Mouse (Mus musculus) forebrain, postnatal 0 days (tissue): ENCODE results near the gene Cd53. TPM values are rescaled to one million over a fixed set of nuclear protein-coding genes. Genes with fewer than 3 reads are reported as not detected.
A peak's percentile ranks its signal among the peaks of the same experiment; 100 is the strongest.

Experiments used
- ATAC-seq: fragments of 200-750 bp; cut with Nextera tagmentation; 2 replicates; pipeline ENCODE4 v1.8.0; 2017; ENCODE audit warnings: mild to moderate bottlenecking, moderate library complexity
- DNase-seq: peaks from one replicate; pipeline ENCODE4 v3.0.0-alpha.2; 2015
- H3K27ac ChIP-seq: fragments of 300-500 bp; sonication (generic); 2 replicates; pipeline ENCODE4 v1.5.1; 2014; ENCODE audit warnings: low read depth, mild to moderate bottlenecking, antibody characterized with exemption, low read length, moderate library complexity, mixed read lengths
- H3K27me3 ChIP-seq: fragments of 300-500 bp; sonication (generic); 2 replicates; pipeline ENCODE4 v1.6.1; 2014; ENCODE audit warnings: mild to moderate bottlenecking, low read length, mixed read lengths; ENCODE audit not compliant: insufficient read depth
- H3K36me3 ChIP-seq: fragments of 300-500 bp; sonication (generic); 2 replicates; pipeline ENCODE4 v1.6.1; 2014; ENCODE audit warnings: mild to moderate bottlenecking, moderate library complexity; ENCODE audit not compliant: insufficient read depth
- H3K4me1 ChIP-seq: fragments of 300-500 bp; sonication (generic); 2 replicates; pipeline ENCODE4 v1.6.1; 2014; ENCODE audit warnings: antibody characterized with exemption; ENCODE audit not compliant: insufficient read depth
- H3K4me2 ChIP-seq: fragments of 300-500 bp; sonication (generic); 2 replicates; pipeline ENCODE4 v1.6.1; 2014; ENCODE audit warnings: low read depth, mild to moderate bottlenecking, moderate library complexity
- H3K4me3 ChIP-seq: fragments of 300-500 bp; sonication (generic); 2 replicates; pipeline ENCODE4 v1.5.1; 2014; ENCODE audit warnings: low read depth, low read length, mixed read lengths
- H3K9ac ChIP-seq: fragments of 300-500 bp; sonication (generic); 2 replicates; pipeline ENCODE4 v1.6.1; 2014; ENCODE audit warnings: mild to moderate bottlenecking
- H3K9me3 ChIP-seq: fragments of 300-500 bp; sonication (generic); 2 replicates; pipeline ENCODE4 v1.6.1; 2016; ENCODE audit warnings: low read length
- CTCF ChIP-seq: sonication (generic); IDR thresholded peaks from 2 replicates; pipeline ENCODE4 v1.5.1; 2016; ENCODE audit warnings: antibody characterized with exemption, control low read depth, low read depth
- WGBS: fragments of 180-500 bp; shearing (Covaris S2); extraction: QIAGEN DNeasy Blood & Tissue Kit; methylation state at CpG from one replicate; pipeline ENCODE4 v1.1.7; 2014; 5-methylcytosine and 5-hydroxymethylcytosine counted together
- polyA plus RNA-seq: library from polyadenylated mRNA; unstranded; fragments of >200 nt; fragmentation: Nextera tagmentation; extraction: Ambion mirVana; gene quantifications from 2 replicates; pipeline ENCODE4 v1.2.1, GENCODE M21; 2015
- total RNA-seq: library from RNA; depleted of rRNA; stranded (reverse); fragments of >200 nt; gene quantifications from 2 replicates; pipeline ENCODE4 v1.2.3, GENCODE M21; 2014; rRNA removed

Gene Cd53
- total and polyA plus RNA-seq, 2 experiments from 2014 or later = 6.4 to 6.9 TPM

DNA sequence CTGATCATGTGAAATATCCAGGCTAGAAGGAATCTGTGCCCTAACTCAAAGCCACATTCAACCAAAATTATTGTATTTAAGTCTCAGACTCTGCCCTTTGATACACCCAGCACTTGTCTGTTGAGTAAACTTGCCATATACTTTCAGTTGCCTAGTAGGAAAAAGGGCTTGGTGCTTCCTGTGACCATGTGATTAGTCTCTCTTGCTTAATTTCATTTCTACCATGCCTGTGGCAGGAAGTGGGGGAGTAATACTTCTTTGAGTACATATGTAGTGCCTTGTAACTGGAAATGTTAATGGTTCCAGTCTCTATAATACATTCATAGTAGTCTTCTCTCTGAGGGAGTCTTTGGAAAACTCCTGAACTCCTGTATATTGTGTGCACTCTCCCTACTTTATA, 2.0 kb downstream of the Cd53 start:
- H3K9me3 ChIP-seq = no peaks in the 10 kb centered on the region
- no peak overlapping the region for H3K27ac ChIP-seq
- no peaks in the 10 kb centered on the region for H3K27me3 ChIP-seq
- DNase-seq = no peak
- TF ChIP-seq CTCF = no peak
- H3K4me3 ChIP-seq = no peak overlapping the region
- no peak overlapping the region for H3K9ac ChIP-seq
- no peaks in the 10 kb centered on the region for H3K4me1 ChIP-seq
- H3K36me3 ChIP-seq = no peaks in the 10 kb centered on the region
- no peak for ATAC-seq
- H3K4me2 ChIP-seq = no peak overlapping the region

DNA sequence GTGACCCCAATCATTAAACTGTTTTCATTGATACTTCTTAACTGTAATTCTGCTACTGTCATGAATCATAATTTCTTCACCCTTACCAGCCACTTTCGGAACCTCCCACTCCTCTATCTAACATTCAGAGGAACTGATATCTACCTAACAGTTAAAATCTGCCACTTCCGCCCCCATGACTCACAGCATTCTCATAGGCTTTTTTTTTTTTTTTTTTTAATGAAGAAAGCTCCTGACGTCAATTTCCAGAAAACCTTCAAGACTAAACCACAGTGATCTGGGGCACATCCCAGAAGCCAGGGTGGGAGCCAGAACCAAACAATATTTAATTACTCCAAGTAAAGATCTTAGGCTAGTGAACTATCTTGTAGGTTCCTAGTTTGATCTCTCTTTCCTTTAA, 4.8 kb downstream of the Cd53 start:
- H3K4me1 ChIP-seq = no peaks in the 10 kb centered on the region
- no peak overlapping the region for H3K4me2 ChIP-seq
- DNase-seq (no peak), ATAC-seq (no peak)
- H3K4me3 ChIP-seq = no peak overlapping the region
- 87% methylated on average over 3 of the region's 3 CpGs for WGBS
- no peak for TF ChIP-seq CTCF
- no peak overlapping the region for H3K9ac ChIP-seq
- no peaks in the 10 kb centered on the region for H3K36me3 ChIP-seq
- no peak overlapping the region for H3K27ac ChIP-seq
- H3K27me3 ChIP-seq = no peaks in the 10 kb centered on the region
- H3K9me3 ChIP-seq = no peaks in the 10 kb centered on the region

GRCm38 (mm10) chr3:106771834-106772233, 18.1 kb downstream of the Cd53 start:
- Histone ChIP-seq H3K27me3 (no peaks in the 10 kb centered on the region), H3K9ac (no peak overlapping the region), H3K36me3 (no peaks in the 10 kb centered on the region), H3K4me2 (no peak overlapping the region), H3K4me1 (no peaks in the 10 kb centered on the region), H3K4me3 (no peak overlapping the region), H3K9me3 (no peaks in the 10 kb centered on the region), H3K27ac (no peak overlapping the region)
- TF ChIP-seq CTCF = no peak
- WGBS = 85% methylated on average over 1 of the region's 1 CpGs
- ATAC-seq (no peak), DNase-seq (no peak)

DNA sequence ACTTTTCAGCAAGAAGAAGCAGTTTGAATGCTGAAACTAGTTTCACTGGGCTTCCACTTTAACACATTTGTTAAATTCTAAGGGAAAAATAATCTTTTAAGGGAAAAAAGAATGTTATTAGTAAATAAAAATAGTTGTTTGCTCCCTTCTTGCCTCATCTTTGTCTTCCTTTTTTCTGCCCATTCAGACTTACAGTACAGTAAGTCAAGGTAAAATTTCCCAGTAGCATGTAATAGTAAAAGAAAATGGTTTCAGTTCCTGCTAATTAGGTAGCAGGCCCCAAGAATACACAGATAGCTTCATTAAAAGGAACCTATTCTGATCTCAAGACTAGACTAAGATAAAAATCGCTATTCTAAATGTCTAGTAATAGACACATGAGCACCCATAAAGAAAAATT, 34.1 kb downstream of the Cd53 start:
- DNase-seq = no peak
- H3K9me3 ChIP-seq = no peaks in the 10 kb centered on the region

DNA sequence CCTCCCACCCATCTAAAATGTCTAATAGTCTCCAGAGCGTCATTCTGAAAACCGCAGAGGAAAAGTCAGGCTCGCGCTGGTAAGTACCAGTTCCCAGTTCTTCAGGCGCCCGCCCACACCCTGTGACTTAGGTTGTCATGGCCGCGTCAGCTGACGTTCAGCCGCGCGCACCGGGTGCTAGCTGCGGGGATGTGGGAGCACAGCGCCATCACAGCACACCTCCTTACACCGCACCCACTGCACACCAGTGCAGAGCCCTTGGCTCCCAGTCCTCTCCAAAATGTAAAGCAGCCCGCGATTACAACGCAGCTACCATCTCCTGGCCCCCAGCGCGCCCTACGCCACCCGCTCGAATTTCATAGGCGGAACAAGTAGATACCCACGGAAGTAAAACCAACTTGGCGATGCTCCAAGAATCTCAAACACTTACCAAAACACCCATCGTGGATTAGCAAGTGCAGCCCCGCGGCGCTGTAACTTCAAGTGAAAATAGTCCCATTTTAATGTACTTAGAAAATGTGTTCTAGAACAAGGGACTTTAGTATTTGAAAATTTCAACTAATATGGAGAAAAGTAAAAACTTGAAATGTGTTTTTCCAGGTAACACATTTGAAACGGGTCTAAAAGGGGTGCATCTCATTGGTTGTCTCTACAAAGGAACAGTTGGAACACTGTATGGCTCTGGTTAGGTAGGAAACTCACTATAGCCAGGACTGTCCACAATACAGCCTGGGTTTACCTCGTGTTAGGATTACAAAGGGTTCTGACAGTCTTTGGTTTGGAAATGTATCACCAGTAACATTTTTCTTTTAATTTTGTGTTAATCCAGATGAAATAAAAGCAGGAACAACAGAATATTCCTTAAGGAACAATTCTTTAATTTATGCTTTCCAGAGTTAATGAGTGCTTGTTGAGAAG, 67.7 kb downstream of the Cd53 start:
- Histone ChIP-seq H3K9ac (peak overlapping the region; percentile 74), H3K4me3 (peak overlapping the region; percentile 75), H3K36me3 (no peaks in the 10 kb centered on the region), H3K9me3 (peaks cover 4% of the 10 kb centered on the region; the same call in 1 of the 2 replicates), H3K27ac (peak overlapping the region; percentile 99), H3K4me1 (no peaks in the 10 kb centered on the region), H3K4me2 (peak overlapping the region; percentile 60), H3K27me3 (no peaks in the 10 kb centered on the region)
- DNase-seq (peak; percentile 94), ATAC-seq (peak; percentile 92)
- 2% methylated on average over 33 of the region's 33 CpGs for WGBS
- peak; percentile 57 for TF ChIP-seq CTCF

More for the DNA sequence above, 34.1 kb downstream of the Cd53 start:
- H3K4me2 ChIP-seq = no peak overlapping the region
- H3K27me3 ChIP-seq = no peaks in the 10 kb centered on the region
- no peaks in the 10 kb centered on the region for H3K36me3 ChIP-seq
- no peak overlapping the region for H3K27ac ChIP-seq
- no peak for TF ChIP-seq CTCF
- ATAC-seq = no peak
- H3K9ac ChIP-seq = no peak overlapping the region
- H3K4me1 ChIP-seq = no peaks in the 10 kb centered on the region
- WGBS = 74% methylated on average over 1 of the region's 1 CpGs
- no peak overlapping the region for H3K4me3 ChIP-seq

DNA sequence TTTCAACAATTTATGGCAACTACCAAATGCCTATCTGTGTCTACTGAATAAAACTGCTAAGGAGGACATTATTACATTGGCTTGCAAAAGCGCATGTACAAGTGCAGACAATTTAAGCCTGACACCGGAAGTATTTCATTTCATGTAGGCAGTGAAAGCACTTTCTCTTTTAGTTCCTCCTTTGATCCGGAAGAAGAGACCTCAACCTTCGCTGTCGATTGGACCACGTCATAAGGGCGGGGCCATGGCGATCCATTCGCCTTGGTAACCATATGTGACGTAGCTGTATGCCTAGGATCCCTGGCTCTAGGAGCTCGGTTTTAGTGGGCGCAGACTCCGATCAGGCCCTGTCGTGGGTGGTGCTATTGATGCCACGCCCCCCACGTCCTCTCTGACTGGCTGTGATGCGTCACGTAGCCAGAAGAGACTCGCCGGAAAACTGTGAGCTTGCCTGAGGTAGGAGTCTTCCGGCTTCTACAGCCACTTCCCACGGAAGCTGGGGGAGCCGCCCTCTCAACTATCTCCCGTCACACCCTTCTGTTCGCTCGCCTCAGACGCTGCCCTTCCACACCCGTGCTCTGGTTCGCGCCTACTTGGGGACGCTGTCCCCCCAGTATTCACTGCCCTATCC, 68.4 kb downstream of the Cd53 start:
- TF ChIP-seq CTCF = no peak
- peak; percentile 98 for ATAC-seq
- Histone ChIP-seq H3K4me2 (peak overlapping the region; percentile 60), H3K9ac (peak overlapping the region; percentile 74), H3K36me3 (no peaks in the 10 kb centered on the region), H3K4me3 (peak overlapping the region; percentile 75), H3K27me3 (no peaks in the 10 kb centered on the region), H3K9me3 (peaks cover 4% of the 10 kb centered on the region; the same call in 1 of the 2 replicates), H3K27ac (peak overlapping the region; percentile 99), H3K4me1 (no peaks in the 10 kb centered on the region)
- DNase-seq = peak; percentile 98
- WGBS = 2% methylated on average over 30 of the region's 31 CpGs

Other genes with a start within 250 kb of the Cd53 start
- 32.5 and 50.0 TPM in 2 replicates for gene Dram2, start 242.4 kb downstream of the Cd53 start, total RNA-seq
- gene Dram2, start 242.4 kb downstream of the Cd53 start, polyA plus RNA-seq = 70.3 and 78.4 TPM in 2 replicates
- 51.1 and 52.3 TPM in 2 replicates for gene Cept1, start 242.3 kb downstream of the Cd53 start, total RNA-seq
- 30.1 and 38.0 TPM in 2 replicates for gene Cept1, start 242.3 kb downstream of the Cd53 start, polyA plus RNA-seq
- gene Lrif1, start 105.2 kb downstream of the Cd53 start, total RNA-seq = 21.8 and 26.8 TPM in 2 replicates
- 15.0 and 15.2 TPM in 2 replicates for gene Lrif1, start 105.2 kb downstream of the Cd53 start, polyA plus RNA-seq
- not detected in 2 replicates for gene Olfr266, start 36.1 kb upstream of the Cd53 start, total RNA-seq
- gene Olfr266, start 36.1 kb upstream of the Cd53 start, polyA plus RNA-seq = not detected in 2 replicates
- 30.4 and 34.7 TPM in 2 replicates for gene Kcna3, start 246.0 kb upstream of the Cd53 start, total RNA-seq
- gene Kcna3, start 246.0 kb upstream of the Cd53 start, polyA plus RNA-seq = 8.1 and 13.9 TPM in 2 replicates